Mouse (Mus musculus) cerebellum, adult 2 months (tissue): Measurements from ENCODE around the gene Wdfy3.

ENCODE experiments used
- CTCF ChIP-seq: fragments of 200-500 bp; IDR thresholded peaks from 2 replicates; pipeline ENCODE4 v1.5.1; 2011; ENCODE audit warnings: low read depth, mild to moderate bottlenecking, control low read depth, low read length, moderate library complexity, borderline replicate concordance; ENCODE audit not compliant: insufficient read depth
- POLR2A ChIP-seq: fragments of 200-500 bp; IDR thresholded peaks from 2 replicates; pipeline ENCODE4 v1.6.1; 2011; ENCODE audit warnings: low read length, control low read depth, borderline replicate concordance; ENCODE audit not compliant: insufficient read depth

DNA sequence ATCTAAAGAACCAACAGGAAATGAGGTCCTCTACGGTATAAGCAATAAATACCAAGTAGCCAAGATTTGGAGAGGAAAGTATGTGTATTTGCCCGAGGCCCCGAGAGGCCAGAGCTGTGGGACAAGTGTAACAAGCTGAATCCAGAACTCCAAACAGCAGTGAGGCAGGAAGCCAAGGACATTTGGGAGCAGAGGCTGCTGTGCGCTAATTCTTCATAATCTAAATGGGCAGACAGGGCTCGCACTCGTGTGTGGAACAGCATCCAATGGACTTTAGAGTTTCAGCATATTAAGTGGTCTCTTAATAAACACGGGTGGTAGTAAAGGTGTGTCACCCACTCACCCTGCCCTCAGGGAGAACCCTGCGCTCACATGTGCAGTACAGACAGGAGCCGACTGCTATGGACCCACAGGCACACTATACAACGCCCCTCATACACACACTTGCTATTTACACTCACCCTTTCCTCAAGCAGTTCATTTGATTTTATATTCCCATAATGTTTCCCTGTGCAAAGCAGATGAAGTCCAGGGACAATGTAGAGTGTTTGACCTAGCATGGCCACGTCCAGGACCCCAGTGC lies 15.1 kb downstream of the Wdfy3 start:
- TF ChIP-seq POLR2A (no peak), CTCF (no peak)
